Mouse (Mus musculus) spleen, adult 18-20 months (tissue): Measurements from ENCODE around the gene Ctf2.

Experiments
- DNase-seq, 2 experiments: peaks; one replicate each; pipeline ENCODE4 v3.0.0; 2022; ENCODE audit warnings: mixed read lengths in 2 of 2

Gene Ctf2

DNA sequence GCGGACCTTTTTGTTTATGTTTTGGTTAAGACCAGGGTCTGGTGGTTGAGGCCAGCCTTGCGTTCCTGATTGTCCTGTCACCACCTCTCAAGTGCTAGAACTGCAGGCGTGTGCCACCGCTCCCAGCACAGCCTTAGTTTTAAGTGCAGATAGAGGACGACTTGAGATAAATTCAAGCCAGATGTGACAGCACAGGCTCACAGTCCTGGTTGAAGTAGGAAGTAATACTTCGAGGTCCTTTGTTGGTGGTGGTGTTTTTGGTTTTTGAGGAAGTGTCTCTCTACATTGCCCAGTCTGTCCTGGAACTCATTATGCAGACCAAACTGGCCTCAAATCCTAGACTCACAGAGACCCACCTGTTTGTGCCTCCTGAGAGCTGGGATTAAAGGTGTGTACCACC is 27.8 kb upstream of the Ctf2 start:
- DNase-seq, result no peak

DNA sequence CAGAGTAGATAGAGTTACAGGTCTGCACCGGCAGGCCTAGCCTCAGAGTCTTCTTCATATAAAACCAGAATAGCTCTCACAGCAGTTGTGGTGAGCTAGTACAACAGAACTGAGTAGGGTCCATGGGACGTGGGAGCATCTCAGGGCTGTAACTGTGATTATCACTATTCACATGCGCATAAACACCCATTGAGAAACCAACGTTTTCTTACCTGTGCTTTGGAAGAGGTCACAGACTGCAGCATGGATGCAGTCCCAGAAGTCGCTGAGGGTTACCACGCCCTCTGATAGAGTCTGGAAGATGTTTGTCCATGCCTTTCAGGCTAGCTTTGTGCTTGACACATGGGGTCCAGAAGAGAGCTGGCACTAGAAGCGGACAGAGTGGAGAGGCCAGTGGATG is 21.8 kb upstream of the Ctf2 start:
- no peak for DNase-seq

DNA sequence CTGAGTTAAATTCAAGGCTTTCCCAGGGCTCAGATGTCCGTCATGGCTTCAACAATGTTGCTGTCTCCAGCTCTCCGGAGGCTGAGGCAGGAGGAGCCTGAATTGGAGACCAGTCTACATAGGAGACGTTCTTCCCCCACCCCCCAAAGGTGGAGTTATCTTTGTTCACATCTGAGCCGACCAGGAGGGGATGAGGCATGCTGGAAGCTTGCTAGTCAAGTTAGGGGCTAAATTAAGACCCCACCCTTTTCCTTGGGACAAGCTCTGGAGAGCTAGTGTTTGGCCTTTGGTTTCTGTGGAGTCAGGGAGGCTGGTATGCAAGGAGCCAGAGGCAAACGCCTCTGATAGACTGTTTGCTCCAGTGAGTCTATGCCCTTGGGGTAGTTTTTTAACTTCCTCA is 21.2 kb upstream of the Ctf2 start:
- DNase-seq, result no peak

DNA sequence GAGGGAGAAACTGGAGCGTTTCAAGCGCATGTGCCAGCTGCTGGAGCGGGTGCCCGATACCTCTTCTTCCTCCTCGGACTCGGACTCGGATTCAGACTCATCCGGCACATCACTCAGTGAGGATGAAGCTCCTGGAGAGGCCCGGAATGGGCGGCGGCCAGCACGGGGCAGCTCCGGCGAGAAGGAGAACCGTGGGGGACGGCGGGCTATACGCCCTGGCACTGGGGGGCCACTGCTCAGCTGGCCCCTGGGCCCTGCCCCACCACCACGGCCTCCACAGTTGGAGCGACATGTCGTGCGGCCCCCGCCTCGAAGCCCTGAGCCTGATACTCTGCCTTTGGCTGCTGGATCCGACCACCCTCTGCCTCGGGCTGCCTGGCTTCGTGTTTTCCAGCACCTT is 20.1 kb upstream of the Ctf2 start:
- no peak for DNase-seq

DNA sequence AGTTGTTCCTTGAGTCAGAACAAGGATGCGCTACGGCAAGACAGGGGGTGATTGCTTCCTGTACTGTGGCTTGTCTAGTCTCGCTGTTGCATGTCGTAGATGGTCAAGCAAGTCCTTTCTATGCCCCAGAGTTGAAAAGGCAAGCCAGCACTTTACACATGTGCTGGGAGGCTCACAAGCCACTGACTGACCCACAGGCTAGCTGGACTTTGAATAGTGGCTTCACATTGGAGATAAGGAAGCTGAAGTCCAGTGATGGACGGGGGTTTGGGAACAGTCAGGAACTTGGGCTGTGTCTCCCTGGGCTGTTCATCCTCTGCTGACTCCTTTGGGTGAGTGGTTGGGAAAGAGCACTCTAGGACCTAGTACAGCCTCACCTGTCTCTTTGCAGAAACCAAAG is 19.7 kb upstream of the Ctf2 start:
- no peak for DNase-seq

DNA sequence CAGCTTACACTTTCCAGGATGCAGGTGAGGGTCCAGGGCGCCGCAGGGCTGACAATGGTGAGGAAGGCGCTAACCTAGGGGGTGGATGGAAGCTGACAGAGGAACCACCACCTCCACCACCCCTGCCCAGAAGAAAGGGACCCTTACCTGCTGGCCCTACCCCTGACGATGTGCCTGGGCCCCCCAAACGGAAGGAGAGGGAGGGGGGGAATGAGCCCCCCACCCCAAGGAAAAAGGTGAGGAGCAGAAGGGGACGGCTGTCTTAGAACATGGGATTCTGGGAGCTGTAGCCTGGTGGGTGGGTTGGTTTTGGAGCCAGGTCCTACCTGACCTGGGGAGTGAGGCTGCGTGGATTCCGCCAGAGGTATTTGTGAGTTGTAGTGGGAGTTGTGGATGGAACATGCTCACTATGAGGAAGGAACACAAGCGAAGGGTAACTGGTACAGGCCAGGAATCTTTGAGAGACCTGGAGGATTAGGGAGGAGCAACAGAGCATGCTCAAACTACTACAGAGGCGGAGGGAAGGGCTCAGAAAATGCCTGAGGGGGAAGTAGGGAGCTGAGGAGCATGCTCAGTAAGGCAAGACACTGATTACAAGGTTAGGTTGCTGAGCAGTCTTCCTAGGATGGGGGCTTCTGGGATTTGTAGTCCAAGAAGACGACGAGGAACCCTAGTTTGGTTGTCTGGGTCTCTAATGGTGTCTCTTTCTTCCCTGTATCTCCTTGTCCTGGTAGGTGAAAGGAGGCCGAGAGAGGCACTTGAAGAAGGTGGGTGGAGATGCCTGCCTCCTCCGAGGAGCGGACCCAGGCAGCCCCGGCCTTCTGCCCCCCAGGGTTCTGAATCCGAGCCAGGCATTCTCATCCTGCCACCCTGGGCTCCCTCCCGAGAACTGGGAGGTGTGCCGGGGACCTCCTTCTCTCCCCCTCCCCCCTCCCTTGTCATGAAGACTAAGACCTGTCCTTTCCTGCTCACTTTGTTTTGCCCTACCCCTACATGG is 18.5 kb upstream of the Ctf2 start:
- DNase-seq, result no peak

DNA sequence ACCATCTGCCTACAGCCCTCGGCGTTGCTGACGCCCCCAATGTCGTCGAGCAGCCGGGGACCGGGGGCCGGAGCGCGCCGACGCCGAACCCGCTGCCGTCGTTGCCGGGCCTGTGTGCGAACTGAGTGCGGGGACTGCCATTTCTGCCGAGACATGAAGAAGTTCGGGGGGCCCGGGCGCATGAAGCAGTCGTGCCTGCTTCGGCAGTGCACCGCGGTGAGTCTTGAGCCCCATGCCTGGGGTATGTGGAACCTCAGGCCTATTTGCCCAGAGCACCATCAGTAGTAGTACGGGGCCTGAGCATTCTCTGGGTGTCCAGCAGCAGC is 16.2 kb upstream of the Ctf2 start:
- no peak for DNase-seq

DNA sequence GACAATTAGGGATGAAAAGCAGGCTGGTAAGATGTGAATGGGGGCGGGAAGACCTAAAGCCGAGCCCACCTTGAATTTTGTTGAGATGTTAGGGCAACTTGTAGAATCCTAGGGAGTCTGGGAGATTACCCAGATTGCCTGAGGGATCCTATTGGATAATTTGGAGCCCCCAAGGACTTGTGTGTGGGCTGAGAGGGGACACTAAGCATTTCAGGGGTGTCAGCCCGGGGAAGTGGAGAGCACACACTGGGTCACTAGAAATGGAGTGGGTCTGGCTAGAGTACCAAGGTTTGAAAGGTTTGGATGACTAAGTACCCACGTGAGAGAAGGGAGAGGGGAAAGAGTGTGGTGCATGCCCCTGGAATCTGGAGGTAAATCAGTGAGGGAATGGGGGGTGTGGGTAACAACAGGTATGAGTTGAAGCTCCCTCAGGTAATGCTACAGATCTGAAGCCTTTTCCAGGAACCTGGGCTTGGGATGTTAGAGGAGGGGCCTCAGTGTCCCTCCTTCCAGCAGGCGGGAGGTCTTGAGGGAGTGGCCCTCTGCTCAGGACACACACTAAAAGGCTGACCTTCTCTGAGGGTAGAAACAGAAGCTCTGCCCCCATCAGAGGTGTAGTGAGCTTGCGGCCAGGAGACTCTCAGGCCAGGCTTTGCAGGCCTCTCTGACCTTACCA is 15.7 kb upstream of the Ctf2 start:
- DNase-seq, result no peak

DNA sequence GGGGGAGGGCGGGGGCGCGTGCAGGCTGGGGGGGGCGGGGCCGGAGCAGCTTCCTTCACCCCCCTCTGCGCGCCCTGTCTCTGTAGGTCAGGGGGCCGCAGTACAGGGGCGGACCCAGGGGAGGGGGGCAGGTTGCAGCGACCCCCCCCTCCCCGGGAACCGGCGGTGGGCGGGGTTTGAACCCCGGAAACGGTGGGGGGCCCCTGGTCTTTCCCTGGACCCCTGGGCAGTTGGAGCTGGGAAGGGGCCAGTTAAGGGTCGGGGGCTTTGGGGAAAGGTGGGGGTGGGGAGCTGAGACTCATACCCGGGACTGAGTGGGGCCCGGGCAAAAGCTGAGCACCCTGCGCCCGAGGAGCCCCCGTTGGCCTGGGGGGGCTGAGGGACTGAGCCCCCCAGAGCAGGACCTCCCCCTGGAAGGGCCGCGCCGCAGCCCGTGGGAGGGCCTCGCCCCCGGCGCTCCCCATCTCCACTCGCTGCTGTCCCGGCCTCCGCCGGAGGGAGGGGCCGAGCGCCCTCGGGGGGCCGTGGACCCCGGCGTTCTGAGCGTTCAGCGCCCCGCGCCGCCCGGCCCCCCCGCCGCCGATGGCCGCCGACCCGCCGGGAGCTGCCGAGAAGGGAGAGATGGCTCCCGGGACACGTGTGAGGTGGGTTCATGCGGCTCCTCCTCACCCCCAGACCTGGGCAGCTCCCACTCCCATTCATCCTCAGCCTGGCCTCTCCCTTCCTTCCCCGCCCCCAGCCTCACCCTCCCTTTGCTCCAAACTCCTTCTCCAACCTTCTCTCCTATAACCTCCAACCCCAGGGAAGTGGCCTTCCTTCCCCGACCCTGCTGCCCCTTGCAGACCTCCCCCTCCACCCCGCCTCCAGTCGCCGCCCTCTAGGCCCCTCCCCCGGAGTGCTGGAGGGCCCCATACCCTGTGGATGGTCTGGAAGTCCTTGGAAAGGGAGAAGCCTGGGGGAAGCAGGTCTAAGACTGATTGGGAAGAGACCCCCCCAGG is 14.8 kb upstream of the Ctf2 start:
- peak in 1 of 2 experiments; percentile 27 for DNase-seq

DNA sequence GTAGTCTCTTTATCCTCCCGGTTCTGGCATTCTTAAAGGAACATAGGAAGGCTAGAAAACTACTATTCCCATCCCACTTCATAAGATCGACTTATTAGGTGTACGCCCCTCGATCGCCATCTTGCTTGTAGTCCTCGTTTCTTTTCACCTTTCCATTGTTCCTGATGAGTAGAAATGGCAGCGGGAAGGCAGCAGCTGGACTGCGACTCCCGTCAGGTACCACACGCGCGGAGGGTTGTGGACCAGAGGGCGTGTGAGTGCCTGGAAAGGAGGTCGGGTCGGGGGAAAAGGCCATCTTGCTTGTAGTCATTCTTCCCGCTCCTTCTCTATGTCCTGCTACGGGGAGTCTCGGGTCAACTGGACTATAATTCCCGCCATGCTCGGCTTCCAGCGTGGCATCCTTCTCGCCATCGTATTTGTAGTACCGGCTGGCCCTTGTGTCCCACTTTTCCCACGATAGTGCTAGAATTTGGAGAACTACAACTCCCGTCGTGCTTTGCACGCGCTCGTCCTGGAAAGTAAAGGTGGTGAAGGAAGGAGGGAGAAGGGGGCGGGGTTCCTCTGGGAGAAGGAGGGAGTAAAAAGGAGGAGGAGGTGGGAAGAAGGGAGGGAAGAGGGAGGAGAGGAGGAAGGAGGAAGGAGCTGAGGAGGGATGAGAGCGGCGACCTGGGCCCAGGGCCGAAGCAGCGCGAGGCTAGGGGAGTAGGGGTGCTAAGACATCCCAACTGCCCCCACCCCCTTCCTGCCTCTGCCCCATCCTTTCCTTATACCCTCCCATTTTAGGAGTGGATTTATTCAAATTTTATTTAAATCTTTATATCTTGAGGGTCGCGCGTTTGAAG is 13.9 kb upstream of the Ctf2 start:
- DNase-seq, result peak; percentile 68 to 77

DNA sequence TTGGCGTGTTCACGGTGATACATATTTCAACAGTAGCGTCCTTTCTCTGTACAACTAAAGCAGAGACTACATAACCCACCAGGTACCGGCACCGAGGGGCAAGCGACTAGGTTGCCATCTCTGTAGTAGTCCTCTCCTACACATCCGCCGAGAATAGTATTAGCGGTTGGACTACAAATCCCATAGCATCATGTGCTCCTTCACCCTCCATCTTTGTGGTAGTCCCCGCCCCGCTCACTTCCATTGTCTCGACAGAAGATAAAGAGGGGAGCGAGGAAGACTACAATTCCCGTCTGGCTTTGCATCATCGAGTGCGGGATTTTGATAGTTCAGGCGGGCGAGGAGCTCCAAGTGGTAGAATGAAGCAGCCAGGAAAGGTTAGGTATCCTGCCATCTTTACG is 13.3 kb upstream of the Ctf2 start:
- peak; percentile 76 to 79 for DNase-seq

DNA sequence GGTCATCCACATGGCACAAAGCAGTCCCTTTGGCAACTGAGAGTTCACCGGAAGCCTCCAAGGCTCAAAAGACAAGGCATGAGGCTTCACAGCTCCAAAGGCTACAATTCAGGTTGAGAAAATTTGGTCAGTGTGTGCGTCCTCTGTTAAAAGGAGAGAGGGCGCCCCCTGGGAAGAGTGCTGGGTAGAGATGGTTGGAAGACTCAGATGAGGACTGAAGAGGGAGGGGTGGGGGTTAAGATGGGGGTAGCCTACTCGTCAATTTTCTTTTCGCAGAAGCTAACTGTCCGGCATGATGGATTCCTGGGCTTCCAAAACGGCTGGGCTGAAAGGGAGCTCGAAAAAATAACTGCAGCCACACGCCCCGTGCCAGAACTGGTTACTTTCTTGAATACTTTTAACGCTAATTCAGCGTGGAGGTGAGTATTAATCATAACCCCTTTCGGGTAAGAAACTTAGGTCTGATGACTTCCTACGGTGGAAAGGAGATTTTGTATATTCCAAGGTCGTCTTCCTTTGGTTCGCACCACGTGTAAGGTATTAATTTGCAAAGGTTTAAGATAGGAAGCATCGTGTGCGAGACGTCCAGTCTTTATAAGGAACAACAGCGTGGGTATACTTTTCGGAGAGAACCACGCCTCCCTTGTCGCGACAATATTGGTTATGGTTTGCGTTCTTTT is 12.5 kb upstream of the Ctf2 start, which contains the start of gene Fbxl19:
Gene Fbxl19, plus strand, starts transcription at position 178 of the 680 bp plus-strand sequence.
- peak; percentile 50 to 72 for DNase-seq

DNA sequence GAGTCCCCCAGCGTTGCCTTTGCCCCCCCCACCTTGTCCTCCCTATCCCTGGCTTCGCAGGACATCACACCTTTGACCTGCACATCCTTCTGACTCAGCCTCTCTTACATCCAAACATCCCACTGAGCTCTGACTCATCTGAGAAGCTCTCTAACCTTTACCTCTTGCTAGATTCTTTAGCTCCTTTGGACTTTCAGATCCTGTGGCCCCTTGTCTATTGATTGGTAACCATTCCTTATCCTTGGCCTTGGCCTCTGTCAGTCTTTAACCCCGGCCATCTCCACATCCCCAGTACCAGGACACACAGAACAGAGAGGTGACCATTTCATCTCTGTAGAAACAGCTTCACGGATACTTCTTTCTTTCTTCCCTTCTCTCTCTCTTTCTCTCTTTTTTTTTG is 1.8 kb downstream of the Ctf2 start:
- DNase-seq, result no peak

DNA sequence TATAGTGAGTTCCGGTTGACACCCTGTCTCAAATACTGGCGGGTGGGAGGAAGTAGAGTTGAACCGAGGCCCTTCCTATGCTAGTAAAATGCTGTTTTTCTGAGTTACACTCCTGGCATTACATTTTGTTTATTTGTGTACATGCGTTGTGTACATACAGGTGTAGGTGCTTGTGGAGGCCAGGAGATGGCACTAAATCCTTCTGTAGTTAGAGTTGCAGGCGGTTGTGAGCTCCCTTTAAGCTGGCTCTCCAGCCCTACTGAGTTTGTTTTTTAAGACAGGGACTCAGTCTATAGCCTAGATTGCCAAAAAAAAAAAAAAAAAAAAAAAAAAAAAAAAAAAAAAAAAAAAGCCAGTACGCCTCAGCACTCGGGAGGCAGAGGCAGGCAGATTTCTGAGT is 4.1 kb downstream of the Ctf2 start:
- DNase-seq, result no peak

DNA sequence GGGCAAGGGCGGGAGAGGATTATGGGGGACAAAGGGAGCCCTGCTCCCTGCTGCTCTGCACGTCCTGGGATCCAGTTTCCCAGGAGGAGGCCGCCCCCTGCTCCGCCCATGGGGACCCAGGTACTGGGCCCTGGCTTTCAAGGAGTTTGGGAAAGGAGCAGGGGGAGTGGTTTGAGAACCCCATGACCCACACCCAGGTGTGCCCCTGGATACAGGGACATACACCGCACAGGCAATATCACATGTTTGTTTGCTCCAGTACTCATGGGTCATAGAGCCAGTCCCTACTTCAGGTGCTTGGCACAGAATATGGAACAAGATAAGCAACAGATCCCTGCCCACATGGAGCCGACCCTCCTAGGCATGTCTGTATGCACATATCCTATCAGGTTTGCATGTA is 6.0 kb downstream of the Ctf2 start:
- no peak for DNase-seq

DNA sequence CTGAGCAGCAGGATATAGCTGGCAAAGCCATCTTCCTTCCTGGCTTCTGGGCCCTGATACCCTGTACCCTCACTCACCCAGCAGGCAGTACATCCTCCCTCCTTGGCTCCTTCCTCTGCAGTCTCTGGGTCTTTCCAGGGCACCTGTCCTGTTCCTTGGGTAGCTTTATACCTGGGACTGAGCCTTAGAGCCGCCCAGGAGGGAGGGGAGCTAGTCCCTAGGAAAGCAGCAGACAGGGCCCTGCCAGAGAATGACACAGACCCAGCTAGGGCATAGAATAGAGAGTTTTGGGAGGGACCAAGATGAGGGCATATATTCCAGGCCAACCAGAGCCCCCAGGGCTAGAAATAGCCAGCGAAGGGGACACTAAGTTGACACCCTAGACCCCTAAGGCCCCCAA is 6.5 kb downstream of the Ctf2 start:
- DNase-seq, result no peak

DNA sequence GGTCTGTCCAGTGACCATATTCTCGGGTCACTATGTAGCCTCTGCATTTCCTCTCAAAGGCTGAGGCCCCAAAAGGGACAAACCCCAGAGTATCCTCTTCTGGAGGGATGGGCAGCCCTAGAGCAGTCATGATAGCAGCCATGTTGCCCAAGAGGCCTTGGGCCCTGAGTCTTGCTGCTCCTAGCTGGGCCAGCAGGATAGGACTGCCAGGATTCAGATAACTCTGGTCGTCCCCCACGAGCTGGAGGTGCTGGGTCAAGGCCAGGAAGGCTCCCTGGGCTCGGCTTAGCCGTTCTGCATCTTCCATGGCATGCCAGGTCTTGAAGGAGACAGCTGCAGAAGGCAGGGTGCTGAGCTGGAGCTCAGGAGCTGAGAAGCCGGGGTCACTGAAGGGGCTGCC is 12.7 kb downstream of the Ctf2 start:
- DNase-seq, result no peak

DNA sequence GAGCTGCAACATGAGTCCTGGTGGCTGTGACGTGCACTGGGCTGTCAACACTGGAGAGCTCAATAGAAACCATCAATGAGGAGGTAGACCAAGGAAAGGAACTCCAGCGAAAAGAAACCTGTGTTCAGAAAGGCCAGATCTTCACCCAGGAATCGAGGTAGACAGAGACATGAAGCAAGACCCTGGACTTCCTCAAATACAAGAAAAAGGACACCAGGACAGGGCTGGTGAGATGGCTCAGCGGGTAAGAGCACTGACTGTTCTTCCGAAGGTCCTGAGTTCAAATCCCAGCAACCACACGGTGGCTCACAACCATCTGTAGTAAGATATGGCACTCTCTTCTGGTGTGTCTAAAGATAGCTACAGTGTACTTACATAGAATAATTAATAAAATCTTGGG is 13.6 kb downstream of the Ctf2 start:
- DNase-seq, result no peak

DNA sequence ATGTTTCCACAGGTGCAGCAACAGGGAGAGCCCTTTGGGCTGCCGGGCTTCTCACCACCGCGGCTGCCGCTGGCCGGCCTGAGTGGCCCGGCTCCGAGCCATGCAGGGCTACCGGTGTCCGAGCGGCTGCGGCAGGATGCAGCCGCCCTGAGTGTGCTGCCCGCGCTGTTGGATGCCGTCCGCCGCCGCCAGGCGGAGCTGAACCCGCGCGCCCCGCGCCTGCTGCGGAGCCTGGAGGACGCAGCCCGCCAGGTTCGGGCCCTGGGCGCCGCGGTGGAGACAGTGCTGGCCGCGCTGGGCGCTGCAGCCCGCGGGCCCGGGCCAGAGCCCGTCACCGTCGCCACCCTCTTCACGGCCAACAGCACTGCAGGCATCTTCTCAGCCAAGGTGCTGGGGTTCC is 15.0 kb downstream of the Ctf2 start:
- DNase-seq, result peak; percentile 39 to 69

DNA sequence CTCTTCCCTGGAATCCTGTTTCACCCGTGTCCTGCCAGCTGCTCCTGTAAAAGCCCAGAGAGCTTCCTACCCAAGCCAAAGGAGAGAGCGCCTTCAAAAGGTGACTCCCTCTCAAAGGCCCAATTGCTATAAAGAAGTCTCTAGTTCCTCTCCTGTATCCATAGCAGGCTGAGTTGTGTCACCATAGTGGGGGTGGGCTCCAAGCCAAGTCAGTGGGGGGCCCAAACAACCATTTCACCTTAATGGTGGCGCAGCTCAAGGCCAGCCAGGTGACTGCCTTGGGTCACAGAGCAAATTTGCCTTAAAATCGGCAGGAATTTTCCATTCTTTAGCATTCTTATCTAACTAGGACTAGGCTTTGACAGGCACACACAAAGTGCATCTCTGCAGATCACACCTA is 17.1 kb downstream of the Ctf2 start:
- no peak for DNase-seq
